Mouse (Mus musculus): ENCODE data around the gene Nfix. TPM values are rescaled to one million over a fixed set of nuclear protein-coding genes. Genes with fewer than 3 reads are reported as not detected.

The Nfix gene
- polyA plus RNA-seq, 1 experiment from 2014 or later = 14.8 TPM

DNA sequence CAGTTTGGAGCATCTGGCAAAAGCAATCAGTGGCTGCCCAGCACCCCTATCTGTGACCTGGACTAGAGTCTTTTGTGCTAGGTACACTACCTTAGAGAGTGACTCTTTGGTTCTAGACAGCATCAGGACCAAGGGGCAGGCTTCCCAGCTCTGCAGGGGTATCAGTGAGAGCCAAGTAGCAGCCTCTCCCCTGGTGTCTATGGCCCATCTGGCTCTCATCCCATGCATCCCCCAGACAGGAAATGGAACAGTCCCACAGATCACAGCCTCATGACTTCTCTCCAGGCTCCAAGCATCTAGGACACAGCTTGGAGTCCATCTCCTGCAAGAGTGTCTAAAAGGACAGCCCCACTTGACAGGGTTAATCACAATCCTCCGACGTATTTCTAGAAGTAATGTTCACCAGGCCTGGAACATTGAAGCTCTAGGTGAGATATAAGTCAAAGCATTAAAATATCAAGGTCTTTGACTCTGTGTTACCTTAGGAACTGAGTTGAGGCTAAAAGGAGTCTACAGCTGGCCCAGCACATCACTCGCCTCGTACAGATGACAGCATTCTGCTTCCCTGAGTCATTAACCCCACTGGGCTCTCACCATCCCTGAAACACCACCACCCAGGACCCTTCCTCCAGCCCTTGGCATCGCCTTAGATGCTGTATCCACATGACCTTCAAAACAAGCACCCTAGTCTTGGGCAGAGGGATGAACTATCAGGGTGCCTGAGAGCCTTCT, 81.0 kb downstream of the Nfix start:
- no peak for ATAC-seq
- WGBS = 66% methylated on average over 5 of the region's 5 CpGs
- peaks cover 29% of the 10 kb centered on the region for H3K4me1 ChIP-seq (replicated peaks)
- H3K9ac ChIP-seq = no peak overlapping the region
- H3K27ac ChIP-seq = no peak overlapping the region
- no peaks in the 10 kb centered on the region for H3K36me3 ChIP-seq
- no peaks in the 10 kb centered on the region for H3K9me3 ChIP-seq
- H3K27me3 ChIP-seq (replicated peaks) = peaks cover 36% of the 10 kb centered on the region
- H3K4me3 ChIP-seq (replicated peaks) = no peak overlapping the region
- H3K4me2 ChIP-seq (replicated peaks) = no peak overlapping the region

DNA sequence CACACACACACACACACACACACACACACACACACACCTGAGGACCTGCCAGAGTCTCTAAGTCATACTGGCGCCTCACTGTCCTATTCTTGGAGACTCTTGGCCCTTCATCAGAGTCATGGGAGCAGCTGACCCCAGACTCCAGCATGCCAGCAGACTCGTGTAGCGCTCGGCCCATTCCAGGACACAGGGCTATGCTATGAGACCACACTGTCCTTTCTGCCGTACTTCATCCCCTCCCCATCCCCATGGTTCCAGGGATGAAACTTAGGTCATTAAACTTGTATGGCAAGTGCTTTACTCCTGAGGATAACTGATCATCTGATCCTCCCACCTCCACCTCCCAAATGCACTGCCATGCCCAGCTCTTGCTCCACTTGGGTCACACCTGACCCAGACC, 81.7 kb downstream of the Nfix start:
- Histone ChIP-seq H3K4me3 (replicated peaks) (no peak overlapping the region), H3K4me2 (replicated peaks) (no peak overlapping the region), H3K9ac (no peak overlapping the region), H3K9me3 (no peaks in the 10 kb centered on the region), H3K4me1 (replicated peaks) (peaks cover 29% of the 10 kb centered on the region), H3K36me3 (no peaks in the 10 kb centered on the region), H3K27ac (no peak overlapping the region), H3K27me3 (replicated peaks) (peaks cover 36% of the 10 kb centered on the region)
- no peak for ATAC-seq
- WGBS = 85% methylated on average over 5 of the region's 5 CpGs

DNA sequence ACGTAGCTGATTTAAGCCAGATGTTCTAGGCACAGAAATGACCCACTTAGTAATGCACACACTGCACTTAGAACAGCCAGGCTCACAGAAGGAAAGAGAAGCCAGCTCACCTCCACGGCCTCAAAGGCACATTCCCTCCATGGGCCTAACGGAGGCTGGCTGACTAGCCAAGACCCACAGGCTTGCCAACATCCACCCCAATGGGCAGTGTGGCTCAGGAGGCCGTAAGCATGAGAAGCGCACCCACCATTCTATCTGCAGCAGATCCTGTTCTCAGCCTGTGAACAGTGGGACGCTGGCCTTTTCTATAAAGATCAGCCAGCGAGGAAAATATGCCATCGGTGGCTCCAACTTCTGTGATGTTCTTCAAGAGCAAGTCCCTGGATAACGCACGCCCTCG, 83.4 kb downstream of the Nfix start:
- no peak for ATAC-seq
- Histone ChIP-seq H3K9me3 (no peaks in the 10 kb centered on the region), H3K9ac (no peak overlapping the region), H3K4me2 (replicated peaks) (no peak overlapping the region), H3K36me3 (no peaks in the 10 kb centered on the region), H3K4me3 (replicated peaks) (no peak overlapping the region), H3K27me3 (replicated peaks) (peaks cover 36% of the 10 kb centered on the region), H3K27ac (no peak overlapping the region), H3K4me1 (replicated peaks) (peaks cover 27% of the 10 kb centered on the region)
- whole genome bisulfite sequencing = 89% methylated on average over 11 of the region's 11 CpGs

DNA sequence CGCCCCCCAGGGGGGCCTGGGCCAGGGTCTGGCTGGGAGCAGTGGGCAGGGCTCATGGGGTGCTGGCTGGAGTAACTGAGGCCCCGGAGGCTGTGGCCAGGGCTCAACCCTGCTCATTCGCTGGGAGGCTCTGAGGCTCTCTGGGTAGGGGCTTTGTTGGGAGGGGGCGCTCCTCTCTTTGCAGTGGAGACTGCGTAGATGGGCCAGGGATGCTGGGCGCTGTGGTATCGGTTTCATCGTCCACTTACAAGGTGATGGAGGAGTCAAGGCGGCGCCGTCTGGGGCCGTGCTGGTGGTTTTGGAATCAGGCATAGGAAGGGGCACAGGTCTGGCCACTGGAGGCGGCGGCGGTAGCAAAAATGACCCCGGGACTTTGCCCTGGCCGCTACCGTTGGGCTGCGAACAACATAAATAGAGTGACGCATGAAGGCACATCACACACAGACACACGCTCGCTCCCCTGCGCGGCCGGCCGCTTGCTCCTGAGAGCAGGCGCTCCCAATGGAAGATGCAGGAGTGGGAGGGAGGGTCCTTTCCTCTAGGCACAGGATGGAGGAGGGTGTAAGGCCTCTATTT, 84.2 kb downstream of the Nfix start:
- Histone ChIP-seq H3K27me3 (replicated peaks) (peaks cover 43% of the 10 kb centered on the region), H3K27ac (no peak overlapping the region), H3K4me2 (replicated peaks) (0 out of 2 replicates have a peak overlapping the region, but pooled peaks have one; percentile 17), H3K9ac (peak overlapping the region; percentile 17; the same call in 1 of the 2 replicates), H3K36me3 (no peaks in the 10 kb centered on the region), H3K4me3 (replicated peaks) (no peak overlapping the region), H3K9me3 (no peaks in the 10 kb centered on the region), H3K4me1 (replicated peaks) (peaks cover 30% of the 10 kb centered on the region)
- ATAC-seq = no peak
- 25% methylated on average over 27 of the region's 27 CpGs for WGBS

DNA sequence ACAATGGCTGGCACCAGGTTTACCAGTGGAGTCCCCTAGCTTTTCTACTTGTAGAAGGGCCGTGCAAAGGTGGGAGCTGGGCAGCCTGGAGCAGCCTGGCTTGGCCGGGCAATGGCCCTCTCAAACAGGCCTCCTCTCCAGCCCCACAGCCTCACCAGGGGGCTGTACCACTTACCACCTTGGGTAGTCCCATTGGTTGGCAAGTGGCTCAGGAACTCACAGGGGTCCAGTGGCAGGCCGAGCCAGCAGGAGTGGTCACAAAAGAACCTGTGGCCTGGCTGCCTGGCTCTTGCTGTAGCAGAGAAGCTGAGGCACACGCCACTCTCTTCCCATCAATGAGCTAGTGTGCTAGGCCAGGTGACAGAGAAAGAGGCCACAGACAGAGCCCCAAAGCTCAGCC, 86.0 kb downstream of the Nfix start:
- Histone ChIP-seq H3K9ac (no peak overlapping the region), H3K4me3 (replicated peaks) (no peak overlapping the region), H3K4me2 (replicated peaks) (no peak overlapping the region), H3K27me3 (replicated peaks) (peaks cover 40% of the 10 kb centered on the region), H3K9me3 (no peaks in the 10 kb centered on the region), H3K36me3 (no peaks in the 10 kb centered on the region), H3K27ac (0 out of 2 replicates have a peak overlapping the region, but pooled peaks have one; percentile 41), H3K4me1 (replicated peaks) (peaks cover 30% of the 10 kb centered on the region)
- no peak for ATAC-seq
- WGBS = 77% methylated on average over 4 of the region's 4 CpGs

DNA sequence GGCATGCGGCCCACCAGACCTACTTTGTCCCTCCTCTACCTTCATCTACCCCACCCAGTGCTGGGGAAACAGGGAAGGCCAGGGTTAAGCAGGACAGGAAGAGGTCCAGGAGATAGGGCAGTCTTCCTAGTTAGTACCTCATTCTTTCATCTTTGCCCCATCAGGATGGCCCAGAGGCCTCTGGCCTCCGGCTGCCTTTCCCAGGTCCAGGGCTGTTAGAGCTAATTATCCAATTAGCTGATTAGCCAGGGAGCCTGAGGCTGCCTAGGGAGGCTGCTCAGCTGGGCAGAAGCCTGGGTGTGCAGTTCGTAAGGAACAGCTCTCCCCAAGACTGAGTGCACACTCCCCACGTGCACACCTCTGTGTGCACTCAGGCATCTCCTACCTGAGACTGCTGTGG, 86.8 kb downstream of the Nfix start:
- H3K4me1 ChIP-seq (replicated peaks) = peaks cover 35% of the 10 kb centered on the region
- H3K36me3 ChIP-seq = no peaks in the 10 kb centered on the region
- H3K27me3 ChIP-seq (replicated peaks) = peaks cover 46% of the 10 kb centered on the region
- H3K9me3 ChIP-seq = no peaks in the 10 kb centered on the region
- WGBS = 59% methylated on average over 4 of the region's 4 CpGs
- peak overlapping the region; percentile 67 for H3K27ac ChIP-seq
- no peak for ATAC-seq
- H3K9ac ChIP-seq = no peak overlapping the region
- H3K4me3 ChIP-seq (replicated peaks) = no peak overlapping the region
- no peak overlapping the region for H3K4me2 ChIP-seq (replicated peaks)

DNA sequence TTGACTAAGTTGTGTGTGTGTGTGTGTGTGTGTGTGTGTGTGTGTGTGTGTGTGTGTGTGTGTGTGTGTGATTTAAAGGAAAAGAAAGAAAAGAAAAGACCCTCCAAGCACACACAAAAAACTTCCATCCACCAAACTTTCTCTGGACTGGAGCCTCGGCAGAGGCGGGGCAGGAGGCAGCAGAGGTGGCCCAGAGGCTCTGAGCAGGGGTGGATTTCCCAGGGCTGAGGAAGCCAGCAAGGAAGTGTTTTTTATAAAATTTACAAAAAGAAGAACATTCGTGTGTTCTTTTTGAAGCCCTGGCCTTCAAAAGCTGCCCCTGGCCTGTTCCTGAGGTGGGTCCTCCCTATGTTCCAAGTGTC, 87.4 kb downstream of the Nfix start:
- no peaks in the 10 kb centered on the region for H3K36me3 ChIP-seq
- peaks cover 49% of the 10 kb centered on the region for H3K27me3 ChIP-seq (replicated peaks)
- 0 out of 2 replicates have a peak, but pooled peaks have one; percentile 35 for ATAC-seq
- peaks cover 40% of the 10 kb centered on the region for H3K4me1 ChIP-seq (replicated peaks)
- H3K4me3 ChIP-seq (replicated peaks) = no peak overlapping the region
- no peak overlapping the region for H3K4me2 ChIP-seq (replicated peaks)
- H3K27ac ChIP-seq = peak overlapping the region; percentile 67
- no peaks in the 10 kb centered on the region for H3K9me3 ChIP-seq
- no peak overlapping the region for H3K9ac ChIP-seq
- WGBS = 34% methylated on average over 3 of the region's 3 CpGs

DNA sequence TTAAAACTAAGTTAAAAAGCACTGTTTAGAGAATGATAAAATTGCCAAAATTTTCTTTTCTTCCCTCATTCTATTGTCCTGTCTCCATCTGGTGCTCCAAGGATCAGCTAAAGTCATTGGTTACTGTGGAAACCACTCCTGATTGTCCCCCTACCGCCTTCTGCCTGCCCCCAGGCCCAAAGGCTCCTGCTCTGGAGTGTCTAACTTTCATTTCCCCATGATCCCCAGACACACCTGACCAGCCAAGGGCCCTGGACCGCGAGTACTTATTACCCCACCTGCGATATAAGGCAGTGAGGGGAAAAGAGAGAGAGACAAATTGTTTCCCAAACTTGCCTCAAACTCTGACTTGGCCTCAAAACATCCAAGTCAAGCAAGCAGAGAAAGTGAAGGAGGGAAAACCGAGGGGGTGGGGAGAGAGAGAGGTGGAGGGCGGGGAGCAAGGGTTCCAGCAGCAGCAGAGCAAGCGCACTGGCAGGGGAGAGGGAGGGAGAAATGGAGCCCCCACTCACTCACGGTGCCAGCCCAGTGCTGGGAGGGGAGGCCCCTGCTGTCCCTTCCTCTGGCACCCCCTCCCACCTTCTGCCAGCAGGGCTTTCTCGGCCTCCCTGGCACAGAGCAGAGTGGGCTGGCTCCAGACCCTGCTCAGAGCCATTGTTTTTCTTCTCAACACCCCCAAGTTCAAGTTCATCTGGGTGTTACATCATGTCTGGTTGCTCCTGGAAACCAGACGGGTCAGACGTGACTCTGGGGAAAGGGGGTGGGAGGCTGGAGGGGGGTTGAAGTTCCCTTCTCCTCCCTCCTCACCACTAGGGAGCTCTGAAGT, 88.0 kb downstream of the Nfix start:
- H3K4me3 ChIP-seq (replicated peaks) = no peak overlapping the region

DNA sequence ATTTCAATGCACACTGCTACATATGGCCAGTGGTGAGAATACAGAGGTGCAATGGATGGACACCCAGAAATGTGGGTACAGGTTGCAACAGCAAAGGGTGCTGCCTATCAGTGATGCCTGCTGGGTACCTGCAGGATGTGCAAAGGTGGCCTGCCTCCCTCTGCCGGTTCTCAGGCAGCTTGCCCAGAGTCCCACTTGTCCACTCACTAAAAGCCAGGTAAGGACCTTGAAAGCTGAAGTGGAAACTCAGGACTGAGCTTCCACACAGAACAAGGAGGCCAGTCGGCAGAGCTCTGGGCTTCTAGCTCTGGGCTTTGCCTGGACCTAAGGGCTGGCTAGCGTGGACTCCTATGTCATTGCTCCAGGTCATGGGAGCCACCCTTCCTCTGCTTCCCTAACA, 88.8 kb downstream of the Nfix start:
- no peak overlapping the region for H3K9ac ChIP-seq
- 56% methylated on average over 3 of the region's 3 CpGs for WGBS

More for the DNA sequence above, 88.0 kb downstream of the Nfix start:
- peak overlapping the region; percentile 39 for H3K4me2 ChIP-seq (replicated peaks)
- H3K36me3 ChIP-seq = no peaks in the 10 kb centered on the region
- H3K9ac ChIP-seq = no peak overlapping the region
- H3K4me1 ChIP-seq (replicated peaks) = peaks cover 46% of the 10 kb centered on the region
- H3K27me3 ChIP-seq (replicated peaks) = peaks cover 50% of the 10 kb centered on the region
- WGBS = 25% methylated on average over 11 of the region's 11 CpGs
- no peaks in the 10 kb centered on the region for H3K9me3 ChIP-seq
- ATAC-seq = peak; percentile 69
- peak overlapping the region; percentile 87 for H3K27ac ChIP-seq

DNA sequence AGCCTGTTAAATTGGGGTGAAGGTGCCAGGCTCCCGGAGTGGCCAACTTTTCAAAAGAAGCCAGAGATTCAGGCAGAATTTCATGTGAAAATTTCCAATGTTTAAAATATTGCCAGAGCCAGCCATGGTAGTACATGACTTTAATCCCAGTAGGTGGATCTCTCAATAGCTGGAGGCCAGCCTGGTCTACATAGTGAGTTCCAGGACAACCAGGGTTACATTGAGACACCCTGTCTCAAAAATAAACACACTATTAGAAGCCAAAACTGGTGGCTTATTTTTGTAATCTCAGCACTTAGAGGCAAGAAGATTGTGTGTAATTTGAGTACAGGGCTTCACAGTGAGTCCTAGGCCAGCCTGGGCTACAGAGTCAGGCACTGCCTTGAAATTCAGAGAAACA, 90.2 kb downstream of the Nfix start:
- Histone ChIP-seq H3K27me3 (replicated peaks) (peaks cover 54% of the 10 kb centered on the region), H3K4me3 (replicated peaks) (no peak overlapping the region), H3K36me3 (no peaks in the 10 kb centered on the region), H3K27ac (no peak overlapping the region), H3K4me2 (replicated peaks) (no peak overlapping the region), H3K9me3 (no peaks in the 10 kb centered on the region), H3K4me1 (replicated peaks) (peaks cover 56% of the 10 kb centered on the region), H3K9ac (no peak overlapping the region)
- WGBS = 97% methylated on average over 1 of the region's 1 CpGs
- ATAC-seq = no peak

More for the DNA sequence above, 88.8 kb downstream of the Nfix start:
- no peak overlapping the region for H3K4me2 ChIP-seq (replicated peaks)
- H3K4me1 ChIP-seq (replicated peaks) = peaks cover 54% of the 10 kb centered on the region
- H3K9me3 ChIP-seq = no peaks in the 10 kb centered on the region
- H3K36me3 ChIP-seq = no peaks in the 10 kb centered on the region
- H3K27me3 ChIP-seq (replicated peaks) = peaks cover 52% of the 10 kb centered on the region
- no peak overlapping the region for H3K4me3 ChIP-seq (replicated peaks)
- ATAC-seq = no peak
- H3K27ac ChIP-seq = peak overlapping the region; percentile 87; the same call in 1 of the 2 replicates

DNA sequence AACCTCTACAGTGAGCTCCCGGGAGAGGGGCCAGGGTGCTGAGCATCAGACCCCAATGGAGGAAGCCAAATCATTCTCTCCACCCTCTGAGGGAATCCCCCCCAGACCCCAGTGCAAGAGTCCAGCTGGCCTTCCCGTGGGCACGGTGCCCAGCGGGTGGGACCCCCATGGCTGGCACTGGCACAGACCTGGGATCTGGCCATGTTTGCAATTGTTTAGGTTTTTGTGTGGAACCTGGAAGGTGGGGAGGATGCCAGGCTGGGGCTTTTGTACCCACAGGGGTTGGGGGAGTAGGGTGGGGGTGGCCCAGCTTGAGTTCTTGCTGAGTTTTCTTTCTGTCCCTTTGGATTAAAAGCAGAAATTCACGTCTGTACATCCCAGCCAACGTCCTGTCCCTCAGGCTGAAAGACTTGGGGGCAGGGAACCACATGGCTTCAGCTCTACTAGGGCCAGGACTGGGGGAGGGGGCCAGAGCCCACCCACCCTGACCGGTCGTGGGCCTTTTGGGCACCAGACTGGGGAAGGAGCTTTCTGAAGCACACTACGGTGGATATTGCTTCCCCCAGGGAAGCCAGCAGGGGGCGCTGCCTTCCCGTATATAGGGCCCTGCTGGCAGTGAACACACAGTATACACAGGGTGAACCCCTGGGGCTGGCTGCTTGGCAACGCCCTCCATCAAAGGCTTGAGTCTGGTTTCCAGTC, 91.2 kb downstream of the Nfix start:
- Histone ChIP-seq H3K27me3 (replicated peaks) (peaks cover 55% of the 10 kb centered on the region), H3K4me3 (replicated peaks) (no peak overlapping the region), H3K36me3 (no peaks in the 10 kb centered on the region), H3K27ac (no peak overlapping the region), H3K4me2 (replicated peaks) (no peak overlapping the region), H3K9me3 (no peaks in the 10 kb centered on the region), H3K4me1 (replicated peaks) (peaks cover 57% of the 10 kb centered on the region), H3K9ac (no peak overlapping the region)
- ATAC-seq = peak; percentile 61
- 15% methylated on average over 12 of the region's 12 CpGs for WGBS

DNA sequence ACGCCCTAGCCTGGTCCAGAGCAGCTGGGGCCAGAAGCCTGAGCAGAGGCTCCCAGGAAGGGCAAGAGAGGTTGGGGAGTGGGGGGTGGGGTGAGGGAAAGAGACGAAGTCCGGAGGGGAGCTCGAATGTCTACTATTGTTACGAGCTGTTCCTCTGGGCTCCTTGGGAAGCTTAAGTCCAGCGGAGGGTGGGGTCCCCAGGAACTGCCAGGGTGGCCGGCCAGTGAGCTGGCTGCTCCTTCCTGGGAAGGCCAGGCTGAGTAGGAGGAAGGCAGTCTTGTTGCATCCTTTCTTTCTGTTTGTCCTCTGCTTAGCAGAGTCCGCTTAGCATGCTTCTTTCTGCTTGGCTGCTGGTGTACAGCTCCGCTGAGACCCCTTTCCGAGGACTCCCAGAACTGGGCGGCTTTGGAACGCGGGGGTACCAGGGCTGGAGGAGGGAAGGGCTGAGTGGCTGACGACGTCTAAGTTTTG, 92.0 kb downstream of the Nfix start:
- Histone ChIP-seq H3K27ac (peak overlapping the region; percentile 40), H3K4me1 (replicated peaks) (peaks cover 48% of the 10 kb centered on the region), H3K36me3 (no peaks in the 10 kb centered on the region), H3K4me2 (replicated peaks) (peak overlapping the region; percentile 58), H3K9me3 (no peaks in the 10 kb centered on the region), H3K9ac (no peak overlapping the region), H3K4me3 (replicated peaks) (no peak overlapping the region), H3K27me3 (replicated peaks) (peaks cover 63% of the 10 kb centered on the region)
- ATAC-seq = no peak
- WGBS = 17% methylated on average over 15 of the region's 15 CpGs
